Mouse (Mus musculus): ENCODE results near the gene Agtr2. TPM values are rescaled to one million over a fixed set of nuclear protein-coding genes. Genes with fewer than 3 reads are reported as not detected.
"Not testable (repeated sequence)": the region's sequence is repeated elsewhere in the genome, so short reads cannot be mapped to it uniquely, and the experiment has no call there.

The Agtr2 gene
- polyA plus RNA-seq (2015; fragmentation: Nextera tagmentation; extraction: Ambion mirVana) = 8.4 and 9.9 TPM in 2 replicates

GRCm38 (mm10) chrX:21484414-21484813 is at the start of gene Agtr2:
Gene Agtr2 (plus strand): TSS chrX:21484544.
- Histone ChIP-seq H3K4me1 (replicated peaks) (no peaks in the 10 kb centered on the region), H3K4me2 (0 out of 2 replicates have a peak within 1 kb of the TSS, but pooled peaks have one; percentile 7), H3K27ac (replicated peaks) (0 out of 2 replicates have a peak within 1 kb of the TSS, but pooled peaks have one; percentile 9), H3K36me3 (no peaks in the 10 kb centered on the region), H3K9me3 (no peaks in the 10 kb centered on the region), H3K27me3 (no peaks in the 10 kb centered on the region), H3K9ac (no peak within 1 kb of the TSS), H3K4me3 (no peak within 1 kb of the TSS)
- no peak for ATAC-seq (ENCODE audit: low read depth)
- WGBS = 67% methylated on average over 5 of the region's 5 CpGs

GRCm38 (mm10) chrX:21452519-21452918 is 31.8 kb upstream of the Agtr2 start:
- WGBS = 48% methylated on average over 3 of the region's 3 CpGs
- Histone ChIP-seq H3K36me3 (no peaks in the 10 kb centered on the region), H3K9ac (no peak overlapping the region), H3K4me2 (no peak overlapping the region), H3K9me3 (no peaks in the 10 kb centered on the region), H3K27ac (replicated peaks) (no peak overlapping the region), H3K27me3 (no peaks in the 10 kb centered on the region), H3K4me3 (no peak overlapping the region), H3K4me1 (replicated peaks) (no peaks in the 10 kb centered on the region)
- no peak for ATAC-seq (ENCODE audit: low read depth)

- no peak overlapping the region for H3K4me3 ChIP-seq
- no peaks in the 10 kb centered on the region for H3K4me1 ChIP-seq (replicated peaks)
- H3K9ac ChIP-seq = no peak overlapping the region
- H3K9me3 ChIP-seq = no peaks in the 10 kb centered on the region
- 46% methylated on average over 2 of the region's 2 CpGs for WGBS
- no peak overlapping the region for H3K27ac ChIP-seq (replicated peaks)
- no peaks in the 10 kb centered on the region for H3K27me3 ChIP-seq
- ATAC-seq (ENCODE audit: low read depth) = no peak
- no peaks in the 10 kb centered on the region for H3K36me3 ChIP-seq
- no peak overlapping the region for H3K4me2 ChIP-seq
These were observed 3.8 kb downstream of the Agtr2 start for GRCm38 (mm10) chrX:21488111-21488510.

- H3K27ac ChIP-seq (replicated peaks) = no peak overlapping the region
- no peak overlapping the region for H3K9ac ChIP-seq
- 46% methylated on average over 2 of the region's 2 CpGs for WGBS
- H3K9me3 ChIP-seq = no peaks in the 10 kb centered on the region
- no peak for ATAC-seq (ENCODE audit: low read depth)
- no peaks in the 10 kb centered on the region for H3K27me3 ChIP-seq
- H3K4me1 ChIP-seq (replicated peaks) = no peaks in the 10 kb centered on the region
- no peaks in the 10 kb centered on the region for H3K36me3 ChIP-seq
- H3K4me3 ChIP-seq = no peak overlapping the region
- no peak overlapping the region for H3K4me2 ChIP-seq
These were observed 15.9 kb downstream of the Agtr2 start for GRCm38 (mm10) chrX:21500242-21500641.

GRCm38 (mm10) chrX:21507333-21507732 is 23.0 kb downstream of the Agtr2 start:
- H3K27ac ChIP-seq (replicated peaks); H3K9ac ChIP-seq; H3K4me1 ChIP-seq (replicated peaks); ATAC-seq (ENCODE audit: low read depth); H3K27me3 ChIP-seq; H3K9me3 ChIP-seq; H3K36me3 ChIP-seq; H3K4me3 ChIP-seq; H3K4me2 ChIP-seq: not testable (repeated sequence)
- WGBS = 86% methylated on average over 2 of the region's 2 CpGs

- H3K4me2 ChIP-seq = no peak overlapping the region
- 90% methylated on average over 4 of the region's 4 CpGs for WGBS
- H3K27ac ChIP-seq (replicated peaks) = no peak overlapping the region
- H3K9ac ChIP-seq = no peak overlapping the region
- H3K4me1 ChIP-seq (replicated peaks) = no peaks in the 10 kb centered on the region
- no peaks in the 10 kb centered on the region for H3K9me3 ChIP-seq
- no peak overlapping the region for H3K4me3 ChIP-seq
- no peak for ATAC-seq (ENCODE audit: low read depth)
- no peaks in the 10 kb centered on the region for H3K36me3 ChIP-seq
- no peaks in the 10 kb centered on the region for H3K27me3 ChIP-seq
These were observed 38.2 kb downstream of the Agtr2 start for GRCm38 (mm10) chrX:21522590-21522989.

Other genes starting within 250 kb of the Agtr2 start
- gene Slc6a14, start 230.4 kb downstream of the Agtr2 start, polyA plus RNA-seq (2015; fragmentation: Nextera tagmentation; extraction: Ambion mirVana) = not detected in 2 replicates